Mouse (Mus musculus) lung, postnatal 4 days (tissue): ENCODE measurements around the gene Fam92b.
A peak's percentile ranks its signal among the peaks of the same experiment; 100 is the strongest.

Experiments
- DNase-seq, 2 experiments: peaks; one replicate each; pipeline ENCODE4 v3.0.0; 2021

Fam92b gene

DNA sequence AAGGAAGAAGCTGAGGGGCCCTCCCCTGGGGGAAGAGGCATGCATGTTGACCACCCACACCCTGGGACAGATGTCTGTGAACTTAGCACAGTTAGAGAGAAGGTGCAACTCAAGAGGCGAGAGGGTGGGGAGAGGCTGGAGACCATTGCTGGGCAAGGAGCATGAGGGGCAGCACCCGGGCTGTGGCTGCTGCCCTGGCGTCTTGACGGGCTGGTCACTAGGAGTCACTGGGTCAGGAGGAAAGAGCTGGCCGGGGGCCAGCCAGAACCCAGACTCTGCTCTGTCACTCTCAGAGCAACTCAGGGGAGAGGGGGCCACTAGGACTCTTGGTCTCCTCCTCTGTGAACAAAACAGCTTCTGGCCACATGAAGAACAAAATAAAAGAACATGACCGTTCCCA is 12.2 kb upstream of the Fam92b start:
- DNase-seq = peak in 1 of 2 experiments; percentile 51

DNA sequence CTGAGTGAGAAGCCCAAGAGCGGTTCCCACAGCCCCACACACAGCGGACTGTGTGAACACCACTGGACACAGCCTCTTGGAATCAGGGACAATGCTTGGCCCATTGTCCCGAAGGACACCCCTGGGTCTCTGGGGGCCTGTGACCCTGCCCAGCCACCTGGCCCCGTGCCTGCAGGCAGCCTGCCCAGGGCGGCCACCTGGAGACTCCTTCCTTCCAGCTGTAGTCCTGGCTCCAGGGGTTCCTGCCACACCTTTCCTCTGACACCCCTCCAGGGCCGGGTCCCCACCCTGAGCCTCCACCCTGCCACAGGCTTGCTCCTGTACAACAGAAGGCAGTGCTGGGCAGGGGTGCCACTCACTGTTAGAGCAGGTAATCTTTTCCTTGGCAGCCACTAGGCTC is 11.2 kb upstream of the Fam92b start:
- peak in 1 of 2 experiments; percentile 67 for DNase-seq

DNA sequence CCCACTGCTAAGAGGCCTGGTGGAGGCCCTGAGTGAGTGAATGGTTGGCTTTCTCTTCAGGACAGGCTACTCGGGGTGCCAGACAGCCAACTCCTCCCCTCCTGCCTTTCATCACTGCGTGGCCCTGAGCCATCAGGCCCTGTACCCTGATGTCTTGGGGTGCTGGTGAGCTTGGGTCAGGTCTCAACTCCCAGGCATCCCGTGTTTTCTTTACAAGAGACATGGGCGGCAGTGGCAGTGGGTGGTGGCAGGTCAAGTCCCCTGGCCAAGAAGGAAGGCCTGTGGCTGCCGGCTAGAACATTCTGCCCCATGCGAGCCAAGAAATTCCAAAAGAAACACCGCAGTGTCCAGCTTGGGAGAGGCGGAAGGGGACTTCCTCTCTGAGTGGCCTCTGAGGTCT is 9.2 kb upstream of the Fam92b start:
- DNase-seq = peak; percentile 48 to 71

DNA sequence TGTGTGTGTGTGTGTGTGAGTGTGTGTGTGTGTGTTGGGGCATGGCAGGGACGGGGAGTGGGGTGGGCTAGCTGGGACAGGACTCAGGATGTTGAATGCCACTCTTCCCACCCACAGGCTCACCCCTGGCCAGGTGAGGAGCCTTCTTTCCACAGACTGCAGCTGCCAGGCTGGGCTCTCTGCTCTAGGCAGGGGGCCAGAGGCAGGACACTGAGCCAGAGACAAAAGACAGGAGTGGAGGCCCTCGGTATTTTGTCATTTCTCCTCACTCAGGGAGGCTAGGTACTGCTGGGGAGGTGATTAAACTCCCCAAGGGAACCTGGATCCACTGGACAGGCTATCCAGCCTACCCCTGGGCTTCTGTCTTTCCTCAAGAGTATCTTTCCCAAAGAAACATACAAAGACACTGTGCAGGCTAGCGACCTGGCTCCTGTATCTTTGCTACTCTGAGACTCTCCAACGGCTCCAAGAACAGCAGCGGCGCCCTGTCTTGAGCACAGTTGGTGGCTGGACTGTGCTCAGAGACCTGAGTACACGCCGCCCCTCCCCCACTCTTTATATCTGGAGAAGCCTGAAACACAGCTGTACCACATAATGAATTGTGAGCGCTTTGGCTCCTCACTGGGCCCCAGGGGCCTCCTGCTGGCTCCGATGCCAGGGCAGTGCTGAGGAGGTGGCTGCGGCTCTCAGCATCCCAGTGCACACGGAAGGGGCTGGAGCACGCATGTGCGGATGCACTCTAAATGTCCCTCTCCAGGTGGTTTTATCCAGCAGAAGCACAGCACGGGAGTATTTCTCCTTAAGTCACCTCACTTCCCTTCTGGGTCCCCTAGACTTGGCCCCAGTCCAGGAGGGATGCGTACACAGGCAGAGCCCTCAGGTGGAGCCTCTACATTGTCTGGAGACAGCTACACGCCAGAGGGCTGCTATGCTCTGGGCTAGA is 7.9 kb upstream of the Fam92b start:
- DNase-seq = peak in 1 of 2 experiments; percentile 49

DNA sequence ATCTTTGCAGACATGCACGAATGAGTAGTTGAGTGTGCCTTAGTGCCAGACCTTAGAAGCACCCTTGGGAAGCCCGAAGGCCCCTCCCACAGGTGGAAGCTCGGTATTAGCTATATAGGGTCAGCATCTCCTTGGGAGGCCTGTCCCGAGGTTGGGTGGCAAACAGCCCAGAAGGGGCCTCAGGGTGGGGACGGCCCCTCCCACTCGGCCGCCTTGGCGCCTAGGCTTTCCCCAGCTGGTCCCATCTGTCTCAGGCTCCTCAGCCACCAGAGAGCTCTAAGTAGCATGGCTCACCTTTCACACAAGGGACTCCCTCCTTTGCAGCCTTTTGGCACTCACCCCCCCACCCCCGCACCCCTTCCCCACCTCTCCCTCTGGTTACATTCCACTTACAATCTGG is 7.1 kb upstream of the Fam92b start:
- DNase-seq = peak; percentile 52 to 82

DNA sequence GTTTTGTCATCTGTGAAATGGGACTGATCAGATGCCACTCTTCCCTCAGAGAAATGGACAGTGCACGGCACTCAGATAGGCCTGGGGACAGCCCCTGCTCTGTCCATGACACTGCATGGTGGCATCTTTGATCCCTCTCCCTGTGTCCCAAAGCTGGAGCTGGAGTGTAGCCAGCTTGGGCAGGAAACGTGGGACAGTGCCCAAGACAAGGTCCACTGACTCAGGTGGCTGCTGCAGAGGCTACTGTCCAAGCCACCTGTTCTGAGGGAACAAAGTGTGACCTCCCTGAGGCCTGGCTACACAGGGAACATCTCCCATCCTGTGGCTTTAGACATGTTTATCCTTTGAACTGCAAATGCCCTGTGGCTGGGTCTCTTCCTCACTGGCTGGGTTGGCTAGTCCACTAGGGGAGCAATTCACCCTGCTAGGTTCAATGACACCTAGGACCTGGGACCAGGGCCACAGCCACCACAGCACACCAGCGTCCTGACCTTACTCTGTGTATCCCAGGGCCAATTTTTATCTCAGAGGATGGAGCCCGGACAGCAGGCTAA is 4.7 kb upstream of the Fam92b start:
- DNase-seq = no peak

DNA sequence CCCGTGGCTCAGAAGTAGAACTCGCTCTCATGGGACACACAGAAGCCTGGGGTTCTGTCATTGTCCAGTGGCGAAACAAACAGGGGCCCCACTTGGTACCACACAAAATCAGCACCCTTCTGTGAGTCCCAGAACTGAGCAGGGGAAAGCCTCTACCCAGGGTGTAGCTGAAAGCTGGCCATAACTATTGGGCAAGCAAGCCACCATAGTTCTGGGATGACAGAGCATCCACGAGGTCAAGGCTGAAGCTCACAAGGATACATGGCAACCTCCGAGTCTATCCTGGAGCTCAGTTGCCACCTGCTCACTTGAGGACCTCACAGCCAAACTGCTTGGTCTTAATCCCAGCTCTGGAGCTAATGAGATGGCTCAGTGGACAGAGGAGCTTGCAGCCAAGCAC is 4.0 kb upstream of the Fam92b start:
- no peak for DNase-seq

DNA sequence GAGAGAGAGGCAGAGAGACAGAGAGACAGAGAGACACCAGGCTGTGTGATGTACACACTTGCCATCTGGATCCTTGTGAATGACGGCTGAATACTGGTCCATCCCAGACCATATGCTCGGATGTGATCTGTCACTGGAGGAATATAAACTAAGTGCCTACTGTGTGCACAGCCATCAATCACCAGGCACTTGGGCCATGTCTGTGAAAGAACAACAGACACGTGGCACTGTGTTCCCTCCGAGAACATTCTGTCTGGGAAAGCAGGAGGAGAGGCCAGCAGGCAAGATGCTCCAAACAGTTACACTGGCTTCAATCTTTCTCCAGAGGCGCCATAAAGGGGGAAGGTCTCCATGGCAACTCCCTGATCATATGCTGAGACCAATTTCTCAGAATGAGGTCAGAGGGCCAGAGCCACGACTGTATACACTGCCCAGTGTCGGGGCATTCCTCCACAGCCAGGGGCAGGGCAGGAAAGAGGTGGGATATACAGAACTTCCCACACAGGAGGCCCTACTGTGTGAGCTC is 3.2 kb upstream of the Fam92b start:
- no peak for DNase-seq

DNA sequence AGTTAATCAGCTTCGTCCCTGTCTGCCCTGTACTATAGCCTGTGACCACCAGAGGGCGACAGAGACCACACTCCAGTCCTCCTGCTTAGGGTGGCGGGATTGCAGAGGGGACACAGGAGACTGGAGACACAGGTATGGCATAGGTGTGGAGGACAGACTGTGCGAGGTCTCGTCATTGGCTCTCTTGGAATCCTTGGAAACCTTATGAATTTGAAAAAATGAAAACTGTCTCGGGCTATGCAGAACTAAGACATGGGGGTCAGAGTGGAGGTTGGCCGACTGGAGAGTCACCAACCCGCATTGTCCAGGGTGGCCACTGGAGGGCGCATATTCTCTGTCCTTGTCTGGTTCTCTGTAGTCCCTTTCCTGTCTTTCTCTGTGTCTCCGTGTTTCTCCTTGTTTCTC is 1.8 kb upstream of the Fam92b start:
- DNase-seq = peak; percentile 89 to 92

DNA sequence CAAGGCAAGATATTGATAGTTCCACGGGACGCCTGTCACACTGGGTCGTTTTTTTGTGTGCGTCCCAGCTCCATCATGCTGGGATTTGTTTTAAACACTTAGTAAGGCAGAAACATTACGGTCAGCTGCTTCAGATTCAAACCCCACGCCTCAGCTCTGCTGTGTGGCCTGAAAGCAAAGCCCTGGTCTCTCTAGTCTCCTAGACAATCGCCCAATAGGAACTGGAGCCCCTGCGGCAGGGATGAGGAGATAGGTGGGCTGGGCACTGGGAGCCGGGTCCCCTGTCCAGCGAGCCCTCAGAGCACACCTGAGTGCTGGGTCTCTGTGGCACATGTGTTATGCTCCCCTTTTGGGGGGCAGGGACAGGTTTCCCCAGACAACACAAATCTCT is 853 bp upstream of the Fam92b start:
- no peak for DNase-seq

DNA sequence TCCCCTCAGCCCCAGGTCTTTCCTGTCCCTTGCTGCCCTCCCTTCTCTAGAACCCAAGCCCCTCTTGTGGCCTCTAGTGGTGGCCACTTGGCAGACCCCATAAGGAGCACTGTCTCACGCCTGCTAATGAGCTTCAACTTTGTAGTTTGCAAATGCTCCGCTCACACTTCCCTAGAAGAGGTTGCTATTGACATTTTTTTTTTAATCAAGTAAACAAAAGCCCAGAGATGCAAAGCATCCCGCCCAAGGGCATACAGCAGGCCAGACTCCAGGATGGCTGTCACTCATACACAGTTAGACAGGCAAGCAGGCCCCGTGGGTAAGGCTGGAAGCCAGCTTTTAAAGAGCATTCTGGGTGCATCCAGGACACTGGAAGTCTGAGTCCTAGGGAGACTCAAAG is 661 bp downstream of the Fam92b start:
- no peak for DNase-seq

DNA sequence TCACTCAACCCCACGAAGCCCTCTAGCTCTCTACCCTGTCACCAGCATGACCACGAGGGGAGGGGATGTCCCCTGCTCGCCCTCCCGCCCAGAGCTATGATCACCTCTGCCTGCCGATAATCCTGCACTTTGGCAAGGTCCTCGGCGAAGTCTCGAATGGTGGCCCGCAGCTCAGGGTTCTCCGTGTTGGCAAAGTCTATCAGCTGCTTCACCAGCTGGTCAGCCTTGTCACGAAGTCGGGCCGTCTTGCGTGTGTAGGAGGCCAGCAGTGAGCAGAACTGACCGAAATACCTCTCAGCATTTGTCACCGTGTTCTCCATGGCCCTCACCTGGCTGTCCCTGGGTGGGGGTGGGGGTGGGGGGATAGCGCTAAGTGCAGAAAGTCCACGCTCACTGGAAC is 2.7 kb downstream of the Fam92b start:
- no peak for DNase-seq

DNA sequence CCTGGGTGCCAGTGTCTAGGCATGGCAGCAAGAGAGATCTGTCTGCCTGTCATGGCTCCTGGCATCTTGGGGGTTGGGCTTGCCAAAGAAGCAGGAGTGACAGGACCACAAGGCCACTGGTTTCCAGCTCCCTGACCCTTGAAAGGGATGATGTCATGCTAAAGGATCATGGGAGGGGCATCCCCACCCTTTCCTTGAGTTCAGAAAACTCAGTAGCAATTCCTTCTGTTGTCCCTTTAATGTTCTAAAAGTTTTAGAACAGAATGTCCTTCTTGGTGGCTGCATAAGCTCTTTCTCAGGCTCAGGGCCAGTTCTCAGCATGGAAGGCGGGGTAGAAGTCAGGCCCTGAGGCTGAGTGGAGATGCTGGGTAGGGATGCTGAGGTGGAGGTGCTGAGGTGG is 4.1 kb downstream of the Fam92b start:
- DNase-seq = no peak

DNA sequence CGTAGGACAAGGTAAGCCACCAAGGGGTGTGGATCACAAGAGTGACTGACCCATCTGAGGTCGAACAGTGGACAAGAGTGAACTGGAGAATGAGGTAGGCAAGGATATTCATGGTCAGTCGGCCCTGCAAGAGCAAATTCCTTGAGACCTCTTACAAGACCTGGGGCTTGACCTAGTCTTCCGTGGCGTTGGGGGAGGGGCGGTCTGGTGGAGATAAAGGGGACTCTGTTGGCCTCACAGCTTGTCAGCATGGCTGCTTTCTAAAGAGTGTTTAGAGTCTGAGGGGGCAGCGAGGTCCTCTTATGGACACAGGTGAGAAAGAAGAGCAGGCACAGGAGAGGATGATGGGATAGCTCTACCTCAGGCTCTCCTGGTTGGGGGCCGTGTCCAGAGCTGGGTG is 8.1 kb downstream of the Fam92b start:
- no peak for DNase-seq

DNA sequence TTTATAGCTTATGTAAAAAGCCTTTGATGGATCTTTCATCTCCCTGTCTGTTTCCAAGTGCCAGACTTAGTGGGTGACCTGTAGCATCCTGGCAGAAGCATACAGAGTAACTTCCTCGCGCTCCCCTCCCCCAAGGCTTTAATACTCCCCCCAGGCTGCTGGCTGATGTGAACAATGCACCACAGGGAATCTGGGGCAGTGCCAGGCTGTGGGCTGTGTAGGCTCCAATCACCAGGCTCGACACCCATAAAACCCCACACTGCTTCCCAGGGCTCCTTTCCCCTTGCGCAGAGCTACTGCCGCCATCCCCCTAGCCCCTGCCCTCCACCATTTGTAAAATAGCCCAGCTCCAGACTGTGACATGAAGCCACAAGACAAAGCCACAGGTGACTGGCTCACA is 9.4 kb downstream of the Fam92b start:
- DNase-seq = peak in 1 of 2 experiments; percentile 64

DNA sequence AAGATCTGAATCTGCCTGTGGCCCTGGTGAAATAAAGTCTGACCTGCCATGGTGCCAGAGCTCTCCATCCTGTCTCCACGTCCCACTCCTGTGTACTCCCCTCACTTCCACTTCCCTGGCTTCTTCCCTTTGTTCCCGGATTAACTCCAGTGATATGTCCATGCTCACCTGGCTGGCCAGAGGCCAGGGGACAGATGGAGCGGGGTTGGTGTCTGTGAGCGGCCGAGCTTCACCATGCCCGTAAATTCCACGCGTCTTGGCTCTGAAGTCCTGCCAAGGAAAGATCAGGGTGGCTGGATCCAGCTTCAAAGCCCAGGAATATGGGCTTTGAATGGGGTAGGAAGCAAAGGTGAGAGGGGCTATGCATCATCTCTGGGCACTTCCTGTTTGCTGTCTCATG is 10.1 kb downstream of the Fam92b start:
- no peak for DNase-seq

DNA sequence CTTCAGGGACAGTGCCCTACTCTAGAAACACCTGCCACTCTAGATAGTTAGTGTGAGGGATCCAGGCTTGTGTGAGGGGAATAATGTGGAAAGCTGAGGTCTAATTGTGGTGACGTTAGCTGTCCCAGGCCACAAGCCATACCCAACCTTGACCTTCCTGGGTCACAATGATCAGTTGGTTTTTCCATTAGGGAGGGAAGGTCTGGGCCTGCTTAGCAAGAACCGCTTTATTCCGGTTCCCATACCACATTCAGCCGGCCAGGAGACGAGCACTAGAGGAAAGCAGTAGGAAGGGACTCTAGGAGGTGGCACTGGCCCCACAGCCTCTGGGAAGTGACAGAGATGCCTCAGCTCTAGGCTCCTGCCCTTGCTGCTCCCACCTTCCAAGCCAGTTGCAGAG is 13.2 kb downstream of the Fam92b start:
- no peak for DNase-seq

DNA sequence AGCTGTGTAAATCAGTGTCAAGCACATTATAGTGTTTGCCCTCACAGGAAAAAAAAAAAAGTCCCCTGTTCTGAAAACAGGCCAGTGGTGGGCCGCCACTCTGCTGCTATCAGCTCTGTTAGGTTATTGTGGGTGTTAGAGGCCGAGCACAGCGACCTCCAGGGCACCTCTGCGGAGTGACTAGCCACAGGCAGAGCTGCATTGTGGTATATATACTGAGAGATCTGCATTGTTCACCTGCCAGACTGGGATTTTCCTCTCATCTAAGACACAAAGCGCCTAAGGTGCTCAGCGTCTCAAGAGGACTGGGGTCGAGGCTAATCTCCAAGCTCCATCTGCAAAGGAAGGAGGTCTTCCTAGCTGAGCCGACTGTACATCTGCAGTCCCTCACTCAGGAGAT is 13.9 kb downstream of the Fam92b start:
- no peak for DNase-seq

DNA sequence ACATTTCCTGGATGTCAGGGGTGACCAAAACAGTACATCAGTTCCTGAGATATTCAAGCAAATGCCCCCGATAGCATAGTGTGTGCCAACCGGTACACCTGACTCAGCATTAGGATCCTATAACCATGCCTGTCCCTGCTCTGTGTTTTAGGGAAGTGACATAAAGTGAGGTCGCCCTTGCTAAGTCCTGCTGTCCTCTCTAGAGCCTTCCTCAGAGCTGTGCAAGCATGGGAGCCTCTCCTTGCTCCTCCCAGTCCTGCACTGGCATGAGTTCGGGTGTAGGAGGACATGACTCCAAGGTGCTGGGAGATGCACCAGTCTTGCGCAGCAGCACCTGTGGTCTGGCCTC is 14.9 kb downstream of the Fam92b start:
- no peak for DNase-seq

DNA sequence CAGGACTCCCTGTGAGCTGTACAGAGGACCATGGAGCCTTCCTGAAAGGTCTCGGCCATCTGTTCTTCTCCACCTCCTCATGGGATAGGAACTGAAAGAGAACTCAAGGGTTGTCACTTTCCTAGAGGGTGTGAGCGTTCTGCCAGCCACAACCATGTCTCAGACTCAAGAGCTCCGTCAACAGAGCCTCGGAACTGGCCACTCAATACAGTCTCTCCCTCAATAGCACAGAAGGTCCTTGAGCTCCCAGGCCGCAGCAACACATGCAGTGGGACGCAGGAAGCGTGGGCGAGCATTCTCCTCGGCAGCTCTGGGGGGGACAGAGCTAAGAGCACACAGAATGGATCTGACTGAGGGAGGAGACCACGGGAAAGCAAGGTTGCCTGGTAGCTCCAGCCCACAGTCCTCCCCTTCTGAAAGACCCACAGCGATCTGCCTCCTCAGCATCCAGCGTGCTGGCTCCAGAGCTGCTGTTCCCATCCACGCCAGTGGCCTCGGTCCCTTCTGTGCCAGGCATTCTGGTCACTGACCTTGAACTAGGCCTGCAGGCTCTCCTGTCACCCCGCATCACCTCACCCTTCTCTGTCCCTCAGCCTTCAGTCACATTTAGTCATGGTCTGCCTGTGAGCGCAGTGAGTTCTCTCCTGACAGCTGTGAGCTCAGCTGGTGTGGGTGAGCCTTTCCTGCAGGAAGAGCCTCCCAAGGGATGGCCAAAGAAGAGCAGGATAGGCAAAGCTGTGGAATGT is 15.4 kb downstream of the Fam92b start:
- no peak for DNase-seq

DNA sequence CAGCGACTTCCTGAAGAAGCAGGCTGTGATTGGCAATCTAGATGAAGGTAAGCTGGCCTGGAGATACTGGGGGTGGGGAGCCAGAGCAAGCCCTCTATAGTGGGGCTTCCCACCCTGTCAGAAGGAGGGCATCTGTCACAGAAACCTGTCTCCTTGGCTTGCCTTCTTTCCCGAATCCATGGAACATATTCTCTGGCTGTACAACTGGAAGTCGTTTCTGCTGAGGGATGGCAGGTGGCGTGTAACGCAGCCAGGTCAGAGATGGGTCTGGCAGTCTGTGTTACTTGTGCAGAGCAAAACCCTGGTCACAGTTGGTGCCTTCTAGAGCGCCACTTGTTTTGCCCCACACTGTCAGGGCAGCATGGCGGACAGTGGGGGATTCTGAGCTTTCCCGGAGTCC is 16.9 kb downstream of the Fam92b start:
- DNase-seq = no peak

DNA sequence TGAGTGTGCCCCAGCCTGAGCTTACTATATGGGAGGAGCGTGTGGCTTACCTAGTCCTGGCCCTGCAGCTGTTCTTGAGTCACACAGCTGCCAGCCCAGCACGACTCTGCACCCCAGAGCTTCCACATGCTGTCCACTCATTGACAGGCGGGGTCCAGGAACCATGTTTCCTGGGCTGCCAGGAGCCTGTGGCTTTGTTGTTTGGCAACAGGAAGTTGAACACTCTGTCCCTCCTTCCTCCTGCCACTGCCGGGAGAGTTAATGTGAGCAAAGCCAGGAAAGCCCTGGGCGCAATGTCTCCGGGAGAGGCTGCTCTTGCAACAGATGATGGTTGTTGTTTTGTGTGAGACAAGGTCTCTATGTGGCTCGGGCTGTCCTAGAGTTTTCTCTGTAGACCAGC is 24.6 kb downstream of the Fam92b start:
- DNase-seq = peak; percentile 64 to 75

DNA sequence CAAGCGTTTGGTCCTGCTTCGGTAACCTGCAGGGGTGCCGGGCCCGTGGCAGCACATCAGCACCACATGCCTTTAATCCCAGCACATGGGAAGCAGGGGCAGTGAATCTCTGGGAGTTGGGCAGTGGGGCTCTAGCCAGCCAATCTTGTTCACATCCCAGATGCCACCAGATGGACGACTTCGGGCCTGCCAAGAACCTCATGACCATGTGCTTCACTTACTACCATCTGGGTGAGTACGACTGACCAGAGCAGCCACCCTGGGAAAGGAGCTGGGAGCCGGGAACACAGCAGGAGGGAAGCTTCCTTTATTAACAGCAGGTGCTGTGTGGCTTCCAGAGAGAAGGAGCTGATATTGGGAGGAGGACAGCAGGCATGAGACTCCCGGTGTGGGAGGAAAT is 26.1 kb downstream of the Fam92b start:
- no peak for DNase-seq

DNA sequence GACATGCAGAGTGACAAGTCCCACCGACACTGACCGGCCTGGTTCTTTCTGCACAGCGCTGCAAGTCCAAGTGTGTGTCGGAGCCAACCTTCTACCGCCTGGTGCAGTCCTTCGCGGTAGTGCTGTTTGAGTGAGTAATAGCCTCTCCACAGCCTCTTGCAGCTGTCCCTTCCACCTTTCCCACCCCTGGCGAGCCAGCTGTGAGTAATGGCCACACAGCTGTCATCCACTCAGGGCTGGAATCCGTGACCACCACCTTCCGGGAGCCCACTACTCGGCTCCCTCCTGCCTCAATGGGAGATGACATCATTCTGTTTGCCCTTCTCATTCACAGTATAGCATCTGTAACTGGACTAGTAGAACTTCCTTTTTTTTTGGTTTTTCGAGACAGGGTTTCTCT is 27.2 kb downstream of the Fam92b start:
- DNase-seq = no peak
